Comparison of ENCODE assay signal across 8 mouse cellular contexts in genomic region chr2:103084451-103084850, GRCm38 (mm10). TPM values are rescaled to one million over a fixed set of nuclear protein-coding genes. Genes with fewer than 3 reads are reported as not detected.
DNase-seq lines count a peak whose midpoint lies in the region; ATAC-seq and TF ChIP-seq lines count a peak whose summit lies in the region.
"Had no signal": no experiment of that assay in that cellular context is flagged by ENCODE, and none has a peak within 500 bp of the region (broad histone marks: within the 10 kb centered on the region; RNA-seq: fewer than 3 reads in every experiment).

No protein-coding gene starts in this region.

- ATAC-seq in kidney, embryonic 15.5 days (replicated peaks; ENCODE audit: low FRiP score), result no peak

- no peaks in the 10 kb centered on the region for H3K4me1 ChIP-seq in kidney, embryonic 15.5 days
- H3K4me1 ChIP-seq: embryonic facial prominence, embryonic 13.5 days had no signal

- TF ChIP-seq CTCF in brain, embryonic 14.5 days (IDR thresholded peaks at IDR 0.05; ENCODE audit: borderline replicate concordance, extremely low read depth, insufficient read depth, insufficient read length), result peak; percentile 53; the same call in 1 of the 2 replicates

- H3K4me3 ChIP-seq in kidney, embryonic 15.5 days (replicated peaks), result no peak overlapping the region
- H3K4me3 ChIP-seq: embryonic facial prominence, embryonic 13.5 days had no signal

- no peak for TF ChIP-seq POLR2A in brain, embryonic 14.5 days (IDR thresholded peaks at IDR 0.05; ENCODE audit: borderline replicate concordance, extremely low read depth, insufficient read depth, insufficient read length, poor library complexity, severe bottlenecking)

- H3K4me2 ChIP-seq in kidney, embryonic 15.5 days, result no peak overlapping the region
- H3K4me2 ChIP-seq: embryonic facial prominence, embryonic 13.5 days had no signal

- no peak overlapping the region for H3K27ac ChIP-seq in kidney, embryonic 15.5 days
- H3K27ac ChIP-seq: embryonic facial prominence, embryonic 13.5 days had no signal

- no peaks in the 10 kb centered on the region for H3K9me3 ChIP-seq in kidney, embryonic 15.5 days (replicated peaks)
- H3K9me3 ChIP-seq: embryonic facial prominence, embryonic 13.5 days had no signal

- 56% methylated on average over 5 of the region's 5 CpGs for WGBS in kidney, embryonic 15.5 days

- no peak overlapping the region for H3K9ac ChIP-seq in kidney, embryonic 15.5 days
- H3K9ac ChIP-seq: embryonic facial prominence, embryonic 13.5 days had no signal

- DNase-seq in kidney, adult 9 months, result peak; percentile 35
- peak; percentile 7 for DNase-seq in thymus, postnatal 25 days
- DNase-seq in thymus, postnatal 14 days, result no peak
- DNase-seq in brain, embryonic 14.5 days (ENCODE audit: low read depth), result peak; percentile 50
- DNase-seq in retina, embryonic 14.5 days (ENCODE audit: low spot score), result peak; percentile 68
- DNase-seq in urinary bladder, adult 2 months (ENCODE audit: low spot score), result no peak

- peaks cover 32% of the 10 kb centered on the region for H3K36me3 ChIP-seq in kidney, embryonic 15.5 days

- H3K27me3 ChIP-seq in kidney, embryonic 15.5 days, result no peaks in the 10 kb centered on the region
- H3K27me3 ChIP-seq: embryonic facial prominence, embryonic 13.5 days had no signal

RNA-seq across cellular contexts. Expression of gene Apip, which starts 11.0 kb away (rescaled TPM):
- polyA plus RNA-seq in kidney, embryonic 15.5 days (2015; fragmentation: Nextera tagmentation; extraction: Ambion mirVana), result 62.9 and 66.1 TPM in 2 replicates
- polyA plus RNA-seq in brain, embryonic 14.5 days (2012; rRNA removed), result 29.2 and 34.1 TPM in 2 replicates
- 34.1 and 35.2 TPM in 2 replicates for polyA plus RNA-seq in urinary bladder, adult 2 months (2012; rRNA removed)

RNA-seq across cellular contexts. Expression of gene Pdhx, which starts 11.1 kb away (rescaled TPM):
- 43.0 and 45.0 TPM in 2 replicates for polyA plus RNA-seq in kidney, embryonic 15.5 days (2015; fragmentation: Nextera tagmentation; extraction: Ambion mirVana)
- 46.9 and 47.6 TPM in 2 replicates for polyA plus RNA-seq in brain, embryonic 14.5 days (2012; rRNA removed)
- 18.6 and 22.1 TPM in 2 replicates for polyA plus RNA-seq in urinary bladder, adult 2 months (2012; rRNA removed)

Comparison
In these comparisons a context has a peak if more than half of its experiments do, and no peak if none do; other contexts are left out.
1. DNase-seq: peak in kidney, adult 9 months (single experiment), thymus, postnatal 25 days (single experiment), brain, embryonic 14.5 days (single experiment) and retina, embryonic 14.5 days (single experiment); none in thymus, postnatal 14 days (single experiment) and urinary bladder, adult 2 months (single experiment).